ENCODE assay signal across 8 mouse cellular contexts in the genomic region with DNA sequence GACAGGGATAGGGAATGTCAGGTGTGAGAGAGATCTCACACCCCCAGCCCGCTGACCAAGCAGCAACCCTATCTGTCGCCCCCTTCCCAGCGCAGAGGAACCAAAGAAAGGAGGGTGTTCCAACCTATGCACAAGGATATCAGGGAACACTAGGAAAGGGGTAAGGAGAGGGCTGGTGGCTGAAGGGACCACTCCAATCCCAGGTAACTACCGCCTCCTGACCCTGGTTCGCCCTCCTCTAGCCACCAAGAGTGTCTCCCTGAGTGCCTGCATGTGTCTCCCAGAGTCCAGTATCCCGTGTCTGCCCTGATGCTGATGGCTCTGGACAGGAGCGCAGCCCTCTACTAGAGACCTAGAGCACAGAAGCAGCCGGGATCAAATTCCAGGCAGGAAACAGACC.
A peak's percentile ranks its signal among the peaks of the same experiment; 100 is the strongest.
DNase-seq lines count a peak whose midpoint lies in the region; ATAC-seq and TF ChIP-seq lines count a peak whose summit lies in the region.

No protein-coding gene starts in this region.

- no peaks in the 10 kb centered on the region for H3K36me3 ChIP-seq in heart, embryonic 12.5 days
- H3K36me3 ChIP-seq in ES-Bruce4 (ENCODE audit: control insufficient read depth, insufficient read depth, low read length, poor library complexity, severe bottlenecking), result no peaks in the 10 kb centered on the region
- no peaks in the 10 kb centered on the region for H3K36me3 ChIP-seq in forebrain, postnatal 0 days (ENCODE audit: insufficient read depth)
- no peaks in the 10 kb centered on the region for H3K36me3 ChIP-seq in midbrain, embryonic 12.5 days

- DNase-seq in heart, postnatal 10 days, result no peak
- DNase-seq in forebrain, postnatal 0 days, result no peak
- no peak for DNase-seq in right cerebral cortex, postnatal 14 days
- no peak for DNase-seq in cerebellum, postnatal 36 days

- TF ChIP-seq CTCF in ES-Bruce4 (IDR thresholded peaks at IDR 0.05; ENCODE audit: low read depth, low read length), result no peak
- TF ChIP-seq CTCF in forebrain, postnatal 0 days (IDR thresholded peaks at IDR 0.05; ENCODE audit: low read depth), result no peak

- peaks cover 57% of the 10 kb centered on the region for H3K27me3 ChIP-seq in heart, embryonic 12.5 days (replicated peaks)
- peaks cover 7% of the 10 kb centered on the region; the same call in 1 of the 2 replicates for H3K27me3 ChIP-seq in ES-Bruce4 (ENCODE audit: control insufficient read depth, insufficient read depth, low read length, poor library complexity, severe bottlenecking)
- peaks cover 4% of the 10 kb centered on the region; the same call in 1 of the 2 replicates for H3K27me3 ChIP-seq in forebrain, postnatal 0 days (ENCODE audit: insufficient read depth, low read length)
- H3K27me3 ChIP-seq in midbrain, embryonic 12.5 days, result peaks cover 34% of the 10 kb centered on the region

- no peaks in the 10 kb centered on the region for H3K9me3 ChIP-seq in heart, embryonic 12.5 days (replicated peaks)
- no peaks in the 10 kb centered on the region for H3K9me3 ChIP-seq in ES-Bruce4 (replicated peaks; ENCODE audit: control insufficient read depth, insufficient read depth, low read length, poor library complexity, severe bottlenecking)
- no peaks in the 10 kb centered on the region for H3K9me3 ChIP-seq in forebrain, postnatal 0 days (ENCODE audit: low read length)
- no peaks in the 10 kb centered on the region for H3K9me3 ChIP-seq in midbrain, embryonic 12.5 days

- no peak for TF ChIP-seq EP300 in ES-Bruce4 (IDR thresholded peaks at IDR 0.05; ENCODE audit: insufficient read depth, low read depth, low read length)

- intact Hi-C loops in heart, postnatal 10 days (cut with DNase I), result no loop called here

- H3K9ac ChIP-seq in heart, embryonic 12.5 days, result no peak overlapping the region
- no peak overlapping the region for H3K9ac ChIP-seq in ES-Bruce4 (ENCODE audit: low read depth, poor library complexity, severe bottlenecking)
- H3K9ac ChIP-seq in forebrain, postnatal 0 days, result peak overlapping the region; percentile 69
- peak overlapping the region; percentile 77 for H3K9ac ChIP-seq in midbrain, embryonic 12.5 days (replicated peaks)

- H3K27ac ChIP-seq in heart, embryonic 12.5 days (ENCODE audit: poor library complexity, severe bottlenecking), result no peak overlapping the region
- no peak overlapping the region for H3K27ac ChIP-seq in ES-Bruce4 (ENCODE audit: insufficient read depth, low read length)
- no peak overlapping the region for H3K27ac ChIP-seq in forebrain, postnatal 0 days (ENCODE audit: low read depth, low read length)
- H3K27ac ChIP-seq in midbrain, embryonic 12.5 days (replicated peaks), result no peak overlapping the region

- H3K4me2 ChIP-seq in heart, embryonic 12.5 days, result peak overlapping the region; percentile 96
- H3K4me2 ChIP-seq in forebrain, postnatal 0 days (ENCODE audit: low read depth), result peak overlapping the region; percentile 92
- peak overlapping the region; percentile 97 for H3K4me2 ChIP-seq in midbrain, embryonic 12.5 days (replicated peaks)

- 26% methylated on average over 8 of the region's 8 CpGs for WGBS in heart, embryonic 12.5 days
- 34% methylated on average over 8 of the region's 8 CpGs for WGBS in forebrain, postnatal 0 days
- WGBS in midbrain, embryonic 12.5 days, result 33% methylated on average over 8 of the region's 8 CpGs

- H3K4me1 ChIP-seq in heart, embryonic 12.5 days (replicated peaks), result peaks cover 7% of the 10 kb centered on the region
- H3K4me1 ChIP-seq in ES-Bruce4 (ENCODE audit: control insufficient read depth, insufficient read depth, low read length), result no peaks in the 10 kb centered on the region
- H3K4me1 ChIP-seq in forebrain, postnatal 0 days (ENCODE audit: insufficient read depth), result 0 out of 2 replicates have a peak, but pooled peaks cover 3% of the 10 kb centered on the region
- peaks cover 20% of the 10 kb centered on the region; the same call in 1 of the 2 replicates for H3K4me1 ChIP-seq in midbrain, embryonic 12.5 days

- no peak for ATAC-seq in heart, embryonic 12.5 days (ENCODE audit: insufficient number of reproducible peaks, low FRiP score)
- ATAC-seq in forebrain, postnatal 0 days, result peak; percentile 8; the same call in 1 of the 2 replicates
- peak; percentile 24 for ATAC-seq in midbrain, embryonic 12.5 days (ENCODE audit: low FRiP score, low read depth)
- ATAC-seq in inflammation-experienced regulatory T-cells, adult 6 months, result no peak

- TF ChIP-seq POLR2A in ES-Bruce4 (IDR thresholded peaks at IDR 0.05; ENCODE audit: insufficient read depth, low read length), result no peak

- H3K4me3 ChIP-seq in heart, embryonic 12.5 days, result peak overlapping the region; percentile 55
- H3K4me3 ChIP-seq in ES-Bruce4 (ENCODE audit: low read depth, low read length), result 0 out of 2 replicates have a peak overlapping the region, but pooled peaks have one; percentile 18
- peak overlapping the region; percentile 75 for H3K4me3 ChIP-seq in forebrain, postnatal 0 days (ENCODE audit: low read depth, low read length)
- H3K4me3 ChIP-seq in midbrain, embryonic 12.5 days, result peak overlapping the region; percentile 68

Comparison
In these comparisons a context has a peak if more than half of its experiments do, and no peak if none do; other contexts are left out.
1. ATAC-seq: peak in forebrain, postnatal 0 days (single experiment) and midbrain, embryonic 12.5 days (single experiment); none in heart, embryonic 12.5 days (single experiment) and inflammation-experienced regulatory T-cells, adult 6 months (single experiment).
2. H3K4me3 ChIP-seq: peak in every context shown above with its lines; median percentile 75 in forebrain, postnatal 0 days; 68 in midbrain, embryonic 12.5 days; 55 in heart, embryonic 12.5 days; 18 in ES-Bruce4.
3. H3K9ac ChIP-seq: peak in forebrain, postnatal 0 days (single experiment) and midbrain, embryonic 12.5 days (single experiment); none in heart, embryonic 12.5 days (single experiment) and ES-Bruce4 (single experiment).
4. Peak in every context shown above with its lines, with median percentiles within 50 percentile points of each other: H3K4me2 ChIP-seq.